Mouse (Mus musculus): ENCODE measurements around the gene Ms4a10. TPM values are rescaled to one million over a fixed set of nuclear protein-coding genes. Genes with fewer than 3 reads are reported as not detected.

The Ms4a10 gene
- polyA plus RNA-seq (2015; fragmentation: Nextera tagmentation; extraction: Ambion mirVana), result not detected in 2 replicates

DNA sequence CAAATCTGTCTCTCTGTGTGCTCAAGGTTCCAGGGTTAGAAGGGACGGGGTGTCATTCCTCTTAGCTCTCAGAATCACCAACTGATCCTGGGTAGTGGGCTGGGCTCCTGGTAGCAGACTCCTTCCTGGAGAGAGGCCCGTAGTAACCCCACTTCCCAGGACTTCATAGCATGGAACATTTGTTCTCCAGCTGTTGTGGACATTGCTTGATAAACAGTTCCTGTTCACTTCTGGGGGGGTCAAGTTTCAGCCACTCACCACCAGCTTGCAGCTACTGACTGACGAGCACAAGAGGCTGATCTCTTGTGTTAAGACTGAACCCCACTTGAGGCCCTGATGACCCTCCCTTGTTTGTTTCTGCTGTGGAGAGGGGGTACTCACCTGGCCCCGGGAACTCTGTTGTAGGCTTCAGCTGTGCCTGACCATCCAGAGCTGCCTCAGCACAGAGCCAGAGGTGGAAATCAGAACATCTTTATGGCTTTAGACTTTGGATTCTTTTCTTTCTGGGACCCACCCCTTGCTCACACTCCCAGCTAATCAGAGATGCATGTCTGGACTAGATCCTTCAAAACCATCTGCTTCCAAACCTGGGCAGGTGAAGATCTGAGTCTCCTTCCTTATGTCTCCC is at the start of gene Ms4a10:
TSS of gene Ms4a10 (minus strand) at position 433 of the 628 bp plus-strand sequence.

DNA sequence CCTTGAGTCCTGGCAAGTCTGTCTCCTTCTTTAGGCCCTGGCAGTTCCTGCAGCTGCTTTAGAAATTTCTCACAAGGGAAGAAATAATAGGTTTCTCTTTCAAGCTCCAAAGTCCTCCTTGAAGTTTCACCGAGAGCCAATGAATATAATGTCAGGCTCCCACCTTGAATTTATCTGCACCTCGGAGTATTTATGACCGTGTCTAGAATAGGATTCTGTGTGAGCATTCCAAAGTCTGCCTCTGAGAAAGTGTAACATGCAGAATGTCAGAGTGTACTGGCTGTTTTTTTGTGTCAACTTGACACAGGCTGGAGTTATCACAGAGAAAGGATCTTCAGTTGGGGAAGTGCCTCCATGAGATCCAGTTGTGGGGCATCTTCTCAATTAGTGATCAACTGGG is 43.4 kb upstream of the Ms4a10 start, which contains the start of gene Ms4a18:
TSS of gene Ms4a18 (minus strand) at position 141 of the 400 bp plus-strand sequence.

DNA sequence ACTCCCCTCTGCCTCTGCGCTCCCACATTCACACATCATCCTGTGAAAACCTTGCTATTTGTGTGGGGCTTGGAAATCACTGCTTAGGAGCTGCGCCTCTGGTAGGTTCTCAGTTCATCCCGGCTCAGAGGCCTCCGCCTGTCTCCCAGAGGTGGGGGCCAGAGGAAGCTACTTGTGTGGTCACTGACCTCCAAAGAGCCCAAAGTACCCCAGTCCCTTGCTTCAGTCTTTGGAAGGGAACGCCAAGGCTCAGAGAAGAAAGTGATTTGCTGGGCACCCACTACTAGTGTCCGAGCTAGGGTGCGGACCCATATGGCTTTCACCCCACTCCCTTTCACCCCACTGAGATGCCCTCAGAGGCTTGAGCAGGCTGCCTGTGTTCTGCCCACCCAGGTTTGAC is 18.7 kb upstream of the Ms4a10 start, which contains the start of gene Ms4a15:
TSS of gene Ms4a15 (minus strand) at position 101 of the 400 bp plus-strand sequence.

DNA sequence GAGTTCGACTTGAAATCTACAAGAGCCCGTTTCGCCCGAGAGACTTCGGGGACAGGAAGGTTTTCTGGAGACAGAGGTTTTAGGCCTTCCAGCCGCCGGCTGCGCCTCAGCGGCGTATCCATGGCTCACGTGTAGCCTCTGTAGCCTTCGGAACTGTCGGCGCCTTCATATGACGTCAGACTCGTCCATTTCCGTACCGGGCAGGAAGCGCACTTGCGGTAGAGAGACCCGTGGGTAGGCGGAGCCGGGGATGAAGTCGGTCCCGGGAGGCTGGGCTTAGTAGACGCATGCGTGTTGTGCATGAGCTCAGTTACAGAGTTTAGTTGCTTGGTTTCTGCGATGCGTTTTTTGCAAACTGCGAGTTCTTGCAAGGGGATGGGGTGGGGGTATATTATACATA is 25.4 kb downstream of the Ms4a10 start, which contains the start of gene Ccdc86:
TSS of gene Ccdc86 (minus strand) at position 155 of the 400 bp plus-strand sequence.

DNA sequence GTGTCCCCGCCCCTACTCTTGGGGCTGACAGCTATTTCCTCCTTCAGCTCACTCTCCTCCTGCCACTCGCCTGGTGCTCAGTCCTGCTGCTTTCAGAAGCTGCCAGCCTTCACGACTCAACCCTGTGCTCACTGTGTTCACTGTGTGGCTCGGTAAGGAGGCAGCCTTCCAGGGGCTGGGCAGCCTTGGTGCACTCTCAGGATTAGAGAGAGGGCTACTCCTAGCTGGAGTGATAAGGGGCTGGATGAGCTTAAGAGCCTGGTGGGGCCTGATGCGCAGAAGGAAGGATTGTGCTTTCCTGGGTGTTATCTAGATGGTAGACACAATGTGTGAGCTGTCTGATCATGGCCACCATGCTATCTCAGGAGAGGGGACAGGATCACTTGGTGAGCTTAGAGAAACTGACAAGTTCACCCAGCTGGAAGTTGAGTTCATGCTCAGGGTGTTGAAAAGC is 37.3 kb downstream of the Ms4a10 start, which contains the start of gene Ptgdr2:
TSS of gene Ptgdr2 (plus strand) at position 51 of the 454 bp plus-strand sequence.

DNA sequence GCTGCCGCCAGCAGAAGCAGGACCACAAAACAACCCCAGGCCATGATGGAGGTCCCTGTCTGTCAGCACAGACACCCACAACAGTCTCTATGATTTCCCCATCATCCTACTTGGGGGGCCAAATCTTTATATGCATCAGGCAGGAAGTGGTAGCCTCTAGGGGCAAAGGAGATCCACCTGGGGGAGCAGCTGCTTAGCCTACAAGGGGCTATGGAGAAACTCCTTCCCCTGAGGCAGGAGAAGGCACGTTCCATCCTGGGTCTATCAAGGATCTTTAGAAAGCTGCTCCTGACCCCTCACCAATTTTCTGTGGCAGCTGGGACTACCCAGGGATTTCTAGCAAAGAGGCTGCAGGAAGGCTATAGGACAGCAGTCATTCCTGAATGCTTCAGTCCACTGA is 53.9 kb downstream of the Ms4a10 start, which contains the start of gene Zp1:
TSS of gene Zp1 (minus strand) at position 101 of the 400 bp plus-strand sequence.

Other genes starting within 250 kb of the Ms4a10 start
- gene Cd5, start 235.7 kb downstream of the Ms4a10 start, polyA plus RNA-seq (2015; fragmentation: Nextera tagmentation; extraction: Ambion mirVana), result 0.18 and 0.21 TPM in 2 replicates
- gene Cd6, start 144.6 kb downstream of the Ms4a10 start, polyA plus RNA-seq (2015; fragmentation: Nextera tagmentation; extraction: Ambion mirVana), result 0.19 TPM in 1 of 2 replicates, not detected in the other
- gene Slc15a3, start 134.9 kb downstream of the Ms4a10 start, polyA plus RNA-seq (2015; fragmentation: Nextera tagmentation; extraction: Ambion mirVana), result 0.49 and 0.53 TPM in 2 replicates
- gene Tmem132a, start 104.7 kb downstream of the Ms4a10 start, polyA plus RNA-seq (2015; fragmentation: Nextera tagmentation; extraction: Ambion mirVana), result 97.6 and 125 TPM in 2 replicates
- gene Tmem109, start 92.7 kb downstream of the Ms4a10 start, polyA plus RNA-seq (2015; fragmentation: Nextera tagmentation; extraction: Ambion mirVana), result 44.0 and 44.3 TPM in 2 replicates
- 37.5 and 53.7 TPM in 2 replicates for gene Prpf19, start 79.4 kb downstream of the Ms4a10 start, polyA plus RNA-seq (2015; fragmentation: Nextera tagmentation; extraction: Ambion mirVana)
- 0.31 and 0.43 TPM in 2 replicates for gene Zp1, start 54.0 kb downstream of the Ms4a10 start, polyA plus RNA-seq (2015; fragmentation: Nextera tagmentation; extraction: Ambion mirVana)
- gene Ptgdr2, start 37.5 kb downstream of the Ms4a10 start, polyA plus RNA-seq (2015; fragmentation: Nextera tagmentation; extraction: Ambion mirVana), result 0.11 and 0.18 TPM in 2 replicates
- gene Ccdc86, start 25.4 kb downstream of the Ms4a10 start, polyA plus RNA-seq (2015; fragmentation: Nextera tagmentation; extraction: Ambion mirVana), result 12.8 and 13.1 TPM in 2 replicates
- gene Ms4a15, start 18.6 kb upstream of the Ms4a10 start, polyA plus RNA-seq (2015; fragmentation: Nextera tagmentation; extraction: Ambion mirVana), result not detected in 2 replicates
- gene Ms4a18, start 43.4 kb upstream of the Ms4a10 start, polyA plus RNA-seq (2015; fragmentation: Nextera tagmentation; extraction: Ambion mirVana), result not detected in 2 replicates
- gene Ms4a8a, start 106.4 kb upstream of the Ms4a10 start, polyA plus RNA-seq (2015; fragmentation: Nextera tagmentation; extraction: Ambion mirVana), result not detected in 2 replicates
- not detected in 2 replicates for gene 1700017D01Rik, start 156.2 kb upstream of the Ms4a10 start, polyA plus RNA-seq (2015; fragmentation: Nextera tagmentation; extraction: Ambion mirVana)
- not detected in 2 replicates for gene 1700025F22Rik, start 190.7 kb upstream of the Ms4a10 start, polyA plus RNA-seq (2015; fragmentation: Nextera tagmentation; extraction: Ambion mirVana)
- not detected in 2 replicates for gene Ms4a13, start 222.1 kb upstream of the Ms4a10 start, polyA plus RNA-seq (2015; fragmentation: Nextera tagmentation; extraction: Ambion mirVana)